Mouse (Mus musculus): Measurements from ENCODE around the gene Gpcpd1.
"Not testable (repeated sequence)": the region's sequence is repeated elsewhere in the genome, so short reads cannot be mapped to it uniquely, and the experiment has no call there.

Gene Gpcpd1

GRCm38 (mm10) chr2:132587240-132587779 is at the start of gene Gpcpd1:
Gene Gpcpd1 (minus strand): TSS chr2:132587729.
- DNase-seq = no peak

GRCm38 (mm10) chr2:132636534-132636933 is 49.0 kb upstream of the Gpcpd1 start:
- DNase-seq = no peak

- no peak for DNase-seq
Measured at GRCm38 (mm10) chr2:132628626-132629025, 41.1 kb upstream of the Gpcpd1 start.

GRCm38 (mm10) chr2:132623092-132623491 is 35.6 kb upstream of the Gpcpd1 start:
- no peak for DNase-seq

- no peak for DNase-seq
Measured at GRCm38 (mm10) chr2:132617693-132618092, 30.2 kb upstream of the Gpcpd1 start.

GRCm38 (mm10) chr2:132613581-132614188 is 26.2 kb upstream of the Gpcpd1 start:
- DNase-seq = no peak

GRCm38 (mm10) chr2:132611551-132612233 is 24.2 kb upstream of the Gpcpd1 start:
- no peak for DNase-seq

GRCm38 (mm10) chr2:132607141-132608093 is 19.9 kb upstream of the Gpcpd1 start:
- peak in 1 of 2 experiments; percentile 21 for DNase-seq

GRCm38 (mm10) chr2:132605795-132606563 is 18.4 kb upstream of the Gpcpd1 start:
- no peak for DNase-seq

GRCm38 (mm10) chr2:132604922-132605321 is 17.4 kb upstream of the Gpcpd1 start:
- no peak for DNase-seq

- no peak for DNase-seq
Measured at GRCm38 (mm10) chr2:132603706-132604105, 16.2 kb upstream of the Gpcpd1 start.

GRCm38 (mm10) chr2:132601777-132602176 is 14.2 kb upstream of the Gpcpd1 start:
- DNase-seq = no peak

GRCm38 (mm10) chr2:132600081-132600480 is 12.6 kb upstream of the Gpcpd1 start:
- no peak for DNase-seq

- DNase-seq = no peak
Measured at GRCm38 (mm10) chr2:132599127-132599526, 11.6 kb upstream of the Gpcpd1 start.

GRCm38 (mm10) chr2:132597866-132598480 is 10.4 kb upstream of the Gpcpd1 start:
- peak; percentile 30 to 61 for DNase-seq

GRCm38 (mm10) chr2:132597226-132597625 is 9.7 kb upstream of the Gpcpd1 start:
- no peak for DNase-seq

GRCm38 (mm10) chr2:132595601-132596235 is 8.2 kb upstream of the Gpcpd1 start:
- DNase-seq = peak in 1 of 2 experiments; percentile 41

GRCm38 (mm10) chr2:132592126-132592525 is 4.6 kb upstream of the Gpcpd1 start:
- no peak for DNase-seq

- not testable (repeated sequence) for DNase-seq
Measured at GRCm38 (mm10) chr2:132591579-132591978, 4.0 kb upstream of the Gpcpd1 start.

GRCm38 (mm10) chr2:132589906-132590538 is 2.5 kb upstream of the Gpcpd1 start:
- peak in 1 of 2 experiments; percentile 20 for DNase-seq

- no peak for DNase-seq
Measured at GRCm38 (mm10) chr2:132586006-132586405, 1.5 kb downstream of the Gpcpd1 start.
